Mouse (Mus musculus) R1 (cell line): Measurements from ENCODE around the gene Olfr1506.
"Not testable (repeated sequence)": the region's sequence is repeated elsewhere in the genome, so short reads cannot be mapped to it uniquely, and the experiment has no call there.

ENCODE experiments used
- DNase-seq: peaks from one replicate; pipeline ENCODE4 v3.0.0-alpha.2; 2018; ENCODE audit warnings: low read depth, low spot score

The Olfr1506 gene

DNA sequence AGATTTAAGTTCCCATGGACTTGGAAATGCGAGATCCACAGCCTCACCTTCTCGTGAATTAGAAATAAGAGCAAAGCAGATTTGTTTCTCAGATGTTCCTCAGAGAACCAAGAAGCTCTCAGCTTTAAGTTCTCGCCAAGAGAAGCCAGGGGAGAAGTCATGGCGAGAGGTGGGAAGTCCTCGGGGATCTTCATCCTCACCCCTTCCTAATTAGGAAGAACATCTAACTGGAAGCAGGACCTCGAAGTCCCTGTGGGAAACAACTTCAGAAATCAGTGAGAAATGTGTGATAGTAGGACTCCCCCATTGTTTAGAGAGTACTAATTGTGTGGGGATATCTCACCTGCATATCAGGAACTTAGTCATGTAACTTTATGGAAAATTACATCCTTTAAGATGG, at the start of gene Olfr1506:
Olfr1506 (minus strand) TSS at position 101 of the 400 bp plus-strand sequence.
- not testable (repeated sequence) for DNase-seq

DNA sequence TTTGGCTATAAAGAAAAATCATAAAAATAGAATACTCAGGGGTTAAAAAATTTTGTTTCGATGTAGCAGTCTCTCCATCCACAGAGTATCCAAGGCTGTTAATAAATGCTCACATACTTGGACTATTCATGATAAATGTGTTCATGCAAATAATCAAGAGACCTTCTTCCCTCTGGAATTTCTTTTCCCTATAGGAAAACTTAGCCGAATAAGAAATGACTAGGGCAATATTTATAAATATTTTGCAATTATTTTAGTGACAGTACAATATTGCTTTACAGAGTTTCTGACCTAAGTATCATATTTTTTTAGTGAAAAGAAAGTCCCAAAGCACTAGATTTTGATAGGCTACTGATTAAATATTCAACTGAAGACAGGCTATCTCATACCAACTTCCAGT, 46.6 kb upstream of the Olfr1506 start, which contains the start of gene Olfr1271:
Olfr1271 (minus strand) TSS at position 101 of the 400 bp plus-strand sequence.
- DNase-seq = no peak

DNA sequence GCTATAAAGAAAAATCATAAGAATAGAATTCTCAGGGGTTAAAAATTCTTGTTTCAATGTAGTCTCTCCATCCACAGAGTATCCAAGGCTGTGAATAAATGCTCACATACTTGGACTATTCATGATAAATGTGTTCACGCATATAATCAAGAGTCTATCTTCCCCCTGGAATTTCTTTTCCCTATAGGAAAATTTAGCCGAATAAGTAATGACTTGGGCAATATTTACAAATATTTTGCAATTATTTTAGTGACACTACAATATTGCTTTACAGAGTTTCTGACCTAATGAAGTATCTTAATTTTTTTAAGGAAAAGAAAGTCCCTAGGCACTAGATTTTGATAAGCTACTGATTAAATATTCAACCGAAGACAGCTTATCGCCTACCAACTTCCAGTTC, 33.2 kb upstream of the Olfr1506 start, which contains the start of gene Olfr142:
Olfr142 (minus strand) TSS at position 101 of the 400 bp plus-strand sequence.
- DNase-seq = no peak

DNA sequence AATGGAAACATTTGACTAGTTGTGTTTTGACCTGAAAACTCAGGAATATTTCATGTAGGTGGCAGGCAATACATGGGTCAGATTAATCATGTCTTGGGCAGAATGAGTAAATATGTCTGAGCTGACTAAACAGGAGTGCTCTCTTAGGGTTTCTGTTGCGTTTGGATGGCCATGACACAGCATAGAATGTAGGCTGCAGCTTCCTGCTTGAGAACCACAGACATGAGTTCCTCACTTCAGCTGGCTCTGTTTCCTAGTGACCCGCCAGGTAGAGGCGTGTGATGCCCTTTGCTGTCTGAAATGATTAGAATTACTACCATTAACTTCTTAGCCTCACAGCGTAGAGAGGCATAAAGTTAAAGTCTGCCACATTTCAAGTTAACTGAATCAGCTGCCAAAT, 24.7 kb downstream of the Olfr1506 start:
- not testable (repeated sequence) for DNase-seq

DNA sequence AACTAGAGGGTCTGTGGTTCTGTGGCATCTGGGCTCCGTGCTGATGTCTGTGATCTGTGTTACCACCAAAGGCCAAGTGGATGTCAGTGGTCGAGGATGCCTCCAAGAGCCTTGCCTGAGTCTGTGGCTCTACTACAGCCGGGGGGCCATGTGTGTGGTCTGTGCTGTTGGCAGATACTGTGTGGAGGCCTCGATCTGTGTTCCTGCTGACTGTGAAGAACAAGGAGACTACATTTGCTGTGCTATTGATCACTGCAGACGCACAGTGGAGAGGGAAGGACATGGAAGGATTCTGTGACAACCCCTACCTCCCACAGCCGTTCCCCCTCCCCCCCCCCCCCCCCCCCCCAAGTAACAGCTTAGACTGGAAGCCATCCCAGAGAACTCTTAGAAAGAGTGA, 29.0 kb downstream of the Olfr1506 start:
- not testable (repeated sequence) for DNase-seq

DNA sequence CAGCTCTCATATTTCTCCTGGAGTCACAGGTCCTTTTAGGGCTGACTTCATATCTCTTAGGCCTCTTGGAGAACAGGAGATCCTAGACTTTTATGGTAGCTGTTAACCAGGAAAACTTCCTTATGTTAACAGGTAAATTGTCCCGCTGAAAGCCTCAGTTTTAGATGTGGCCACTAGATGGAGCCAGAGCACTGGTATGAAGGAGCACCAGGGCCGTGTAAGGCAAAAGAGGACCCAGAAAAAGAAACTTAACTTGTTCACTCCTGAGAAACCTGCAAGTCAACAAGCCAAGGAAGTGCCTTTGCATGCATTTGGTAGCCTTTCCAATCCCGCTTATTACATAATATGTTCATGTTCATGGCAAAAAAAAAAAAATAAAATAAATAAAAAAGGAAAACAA, 29.5 kb downstream of the Olfr1506 start:
- DNase-seq = not testable (repeated sequence)

DNA sequence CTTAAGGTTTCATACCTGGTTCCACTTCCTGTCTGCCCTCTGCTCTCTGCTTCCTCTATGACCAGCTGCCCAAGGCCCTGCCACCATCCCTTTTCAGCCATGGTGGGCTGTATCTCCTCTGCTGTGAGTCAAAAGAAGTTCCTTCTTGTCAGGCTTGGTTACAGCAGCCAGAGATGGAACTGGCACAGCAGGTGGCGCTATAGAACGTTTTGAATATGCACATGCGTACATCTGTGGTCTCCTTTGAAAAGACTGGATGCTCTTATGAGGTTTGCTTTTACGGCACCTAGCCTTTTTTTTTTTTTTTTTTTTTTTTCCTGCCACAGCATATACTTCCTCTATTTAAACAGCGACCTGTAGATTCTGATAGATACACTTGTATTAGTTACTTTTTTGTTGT, 37.2 kb downstream of the Olfr1506 start:
- DNase-seq = not testable (repeated sequence)

DNA sequence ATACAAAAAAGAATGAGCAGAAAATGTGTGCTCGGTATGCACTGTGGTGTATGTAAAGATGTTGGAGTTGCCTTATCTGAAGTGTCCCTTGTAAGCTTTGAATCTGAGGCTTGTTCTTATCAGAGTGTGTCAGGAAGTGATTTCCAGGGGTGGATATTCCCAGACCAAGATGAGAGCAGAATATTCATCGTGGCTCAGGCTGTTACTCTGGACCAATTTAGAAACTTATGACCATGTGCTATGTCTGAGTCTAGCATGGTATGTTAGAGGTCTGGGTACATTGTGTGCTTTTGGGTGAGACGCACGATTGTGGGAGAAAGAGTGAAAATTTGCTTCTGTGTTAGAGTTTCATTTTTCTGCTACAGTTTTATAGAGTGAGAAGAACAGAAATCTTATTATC, 38.2 kb downstream of the Olfr1506 start:
- not testable (repeated sequence) for DNase-seq
